Mouse (Mus musculus) limb, embryonic 15.5 days (tissue): ENCODE results near the gene Prg2. TPM values are rescaled to one million over a fixed set of nuclear protein-coding genes. Genes with fewer than 3 reads are reported as not detected.

ENCODE experiments used
- ATAC-seq: fragments of 200-750 bp; cut with Nextera tagmentation; 2 replicates; pipeline ENCODE4 v1.8.0; 2017; ENCODE audit warnings: low read depth, moderate TSS enrichment; ENCODE audit not compliant: insufficient number of reproducible peaks, low FRiP score, low TSS enrichment
- H3K27ac ChIP-seq: fragments of 300-500 bp; sonication (generic); 2 replicates; pipeline ENCODE4 v1.5.1; 2015; ENCODE audit warnings: moderate library complexity, mild to moderate bottlenecking, inconsistent platforms
- H3K27me3 ChIP-seq: fragments of 300-500 bp; sonication (generic); 2 replicates; pipeline ENCODE4 v1.6.1; 2015; ENCODE audit warnings: inconsistent platforms
- H3K36me3 ChIP-seq: fragments of 300-500 bp; sonication (generic); 2 replicates; pipeline ENCODE4 v1.6.1; 2015; ENCODE audit warnings: inconsistent platforms
- H3K4me1 ChIP-seq: fragments of 300-500 bp; sonication (generic); 2 replicates; pipeline ENCODE4 v1.6.1; 2015; ENCODE audit warnings: inconsistent platforms
- H3K4me2 ChIP-seq: fragments of 300-500 bp; sonication (generic); 2 replicates; pipeline ENCODE4 v1.6.1; 2015; ENCODE audit warnings: mild to moderate bottlenecking, inconsistent platforms
- H3K4me3 ChIP-seq: fragments of 300-500 bp; sonication (generic); 2 replicates; pipeline ENCODE4 v1.5.1; 2015; ENCODE audit warnings: mild to moderate bottlenecking, inconsistent platforms
- H3K9ac ChIP-seq: fragments of 300-500 bp; sonication (generic); 2 replicates; pipeline ENCODE4 v1.6.1; 2015; ENCODE audit warnings: inconsistent platforms
- H3K9me3 ChIP-seq: fragments of 300-500 bp; sonication (generic); 2 replicates; pipeline ENCODE4 v1.6.1; 2016; ENCODE audit warnings: inconsistent platforms
- WGBS: fragments of 180-500 bp; shearing (Covaris S2); methylation state at CpG from one replicate; pipeline ENCODE4 v1.1.7; 2015; 5-methylcytosine and 5-hydroxymethylcytosine counted together
- polyA plus RNA-seq: library from polyadenylated mRNA; unstranded; fragments of >200 nt; fragmentation: Nextera tagmentation; extraction: Ambion mirVana; gene quantifications from 2 replicates; pipeline ENCODE4 v1.2.1, GENCODE M21; 2015

Gene Prg2
- polyA plus RNA-seq, 1 experiment from 2014 or later: 0.18 TPM

- ATAC-seq: no peak
- Histone ChIP-seq H3K9ac (no peak overlapping the region), H3K27me3 (no peaks in the 10 kb centered on the region), H3K36me3 (no peaks in the 10 kb centered on the region), H3K4me1 (no peaks in the 10 kb centered on the region), H3K9me3 (no peaks in the 10 kb centered on the region), H3K4me3 (no peak overlapping the region), H3K27ac (no peak overlapping the region), H3K4me2 (no peak overlapping the region)
- whole genome bisulfite sequencing: 76% methylated on average over 7 of the region's 7 CpGs
Measured at GRCm38 (mm10) chr2:84964111-84964801, 16.0 kb upstream of the Prg2 start.

- no peak for ATAC-seq
- 66% methylated on average over 5 of the region's 5 CpGs for WGBS
- Histone ChIP-seq H3K27ac (no peak overlapping the region), H3K36me3 (no peaks in the 10 kb centered on the region), H3K4me2 (no peak overlapping the region), H3K4me1 (no peaks in the 10 kb centered on the region), H3K9ac (no peak overlapping the region), H3K9me3 (no peaks in the 10 kb centered on the region), H3K27me3 (no peaks in the 10 kb centered on the region), H3K4me3 (no peak overlapping the region)
Measured at GRCm38 (mm10) chr2:84967318-84967991, 12.8 kb upstream of the Prg2 start.

- no peak overlapping the region for H3K27ac ChIP-seq
- H3K4me1 ChIP-seq: no peaks in the 10 kb centered on the region
- no peak for ATAC-seq
- H3K36me3 ChIP-seq: no peaks in the 10 kb centered on the region
- no peak overlapping the region for H3K4me2 ChIP-seq
- no peaks in the 10 kb centered on the region for H3K9me3 ChIP-seq
- H3K4me3 ChIP-seq: no peak overlapping the region
- WGBS: 80% methylated on average over 2 of the region's 2 CpGs
- no peak overlapping the region for H3K9ac ChIP-seq
- H3K27me3 ChIP-seq: no peaks in the 10 kb centered on the region
Measured at GRCm38 (mm10) chr2:84975580-84975979, 4.7 kb upstream of the Prg2 start.

GRCm38 (mm10) chr2:84987930-84988329 lies 7.7 kb downstream of the Prg2 start, which contains the start of gene Prg3:
Gene Prg3, plus strand, starts transcription at chr2:84988215.
- 69% methylated on average over 1 of the region's 1 CpGs for WGBS
- no peaks in the 10 kb centered on the region for H3K4me1 ChIP-seq
- H3K9ac ChIP-seq: no peak within 1 kb of the TSS
- H3K4me3 ChIP-seq: no peak within 1 kb of the TSS
- no peaks in the 10 kb centered on the region for H3K27me3 ChIP-seq
- H3K4me2 ChIP-seq: no peak within 1 kb of the TSS
- no peaks in the 10 kb centered on the region for H3K36me3 ChIP-seq
- H3K9me3 ChIP-seq: no peaks in the 10 kb centered on the region
- H3K27ac ChIP-seq: no peak within 1 kb of the TSS
- ATAC-seq: no peak

- no peaks in the 10 kb centered on the region for H3K9me3 ChIP-seq
- H3K36me3 ChIP-seq: no peaks in the 10 kb centered on the region
- no peaks in the 10 kb centered on the region for H3K27me3 ChIP-seq
- 85% methylated on average over 2 of the region's 2 CpGs for WGBS
- no peaks in the 10 kb centered on the region; the same call in 1 of the 2 replicates for H3K4me1 ChIP-seq
- ATAC-seq: no peak
- H3K27ac ChIP-seq: no peak overlapping the region
- H3K9ac ChIP-seq: no peak overlapping the region
- H3K4me3 ChIP-seq: no peak overlapping the region
- no peak overlapping the region for H3K4me2 ChIP-seq
Measured at GRCm38 (mm10) chr2:84996376-84996775, 16.1 kb downstream of the Prg2 start.

GRCm38 (mm10) chr2:84999486-85000181 lies 19.4 kb downstream of the Prg2 start:
- no peaks in the 10 kb centered on the region for H3K9me3 ChIP-seq
- no peak overlapping the region for H3K4me2 ChIP-seq
- ATAC-seq: no peak
- H3K4me3 ChIP-seq: no peak overlapping the region
- no peaks in the 10 kb centered on the region for H3K27me3 ChIP-seq
- 55% methylated on average over 3 of the region's 3 CpGs for WGBS
- H3K27ac ChIP-seq: peak overlapping the region; percentile 27; the same call in 1 of the 2 replicates
- H3K4me1 ChIP-seq: no peaks in the 10 kb centered on the region; the same call in 1 of the 2 replicates
- no peak overlapping the region for H3K9ac ChIP-seq
- no peaks in the 10 kb centered on the region for H3K36me3 ChIP-seq

- no peaks in the 10 kb centered on the region; the same call in 1 of the 2 replicates for H3K4me1 ChIP-seq
- H3K4me3 ChIP-seq: no peak overlapping the region
- no peak overlapping the region for H3K9ac ChIP-seq
- ATAC-seq: no peak
- H3K4me2 ChIP-seq: no peak overlapping the region
- H3K27me3 ChIP-seq: no peaks in the 10 kb centered on the region
- no peaks in the 10 kb centered on the region for H3K36me3 ChIP-seq
- WGBS: 85% methylated on average over 13 of the region's 13 CpGs
- no peaks in the 10 kb centered on the region for H3K9me3 ChIP-seq
- H3K27ac ChIP-seq: no peak overlapping the region
Measured at GRCm38 (mm10) chr2:85001497-85001896, 21.2 kb downstream of the Prg2 start.

GRCm38 (mm10) chr2:85002575-85002974 lies 22.3 kb downstream of the Prg2 start:
- WGBS: 61% methylated on average over 8 of the region's 8 CpGs
- Histone ChIP-seq H3K9ac (no peak overlapping the region), H3K36me3 (no peaks in the 10 kb centered on the region), H3K4me2 (no peak overlapping the region), H3K27ac (no peak overlapping the region), H3K27me3 (no peaks in the 10 kb centered on the region), H3K9me3 (no peaks in the 10 kb centered on the region), H3K4me3 (no peak overlapping the region), H3K4me1 (no peaks in the 10 kb centered on the region; the same call in 1 of the 2 replicates)
- ATAC-seq: no peak

- no peaks in the 10 kb centered on the region for H3K27me3 ChIP-seq
- H3K27ac ChIP-seq: no peak overlapping the region
- ATAC-seq: no peak
- no peak overlapping the region for H3K4me3 ChIP-seq
- no peak overlapping the region for H3K4me2 ChIP-seq
- 76% methylated on average over 4 of the region's 4 CpGs for WGBS
- H3K4me1 ChIP-seq: no peaks in the 10 kb centered on the region; the same call in 1 of the 2 replicates
- H3K36me3 ChIP-seq: no peaks in the 10 kb centered on the region
- H3K9ac ChIP-seq: no peak overlapping the region
- H3K9me3 ChIP-seq: no peaks in the 10 kb centered on the region
Measured at GRCm38 (mm10) chr2:85004341-85004740, 24.1 kb downstream of the Prg2 start.

GRCm38 (mm10) chr2:85006600-85006999 lies 26.3 kb downstream of the Prg2 start:
- Histone ChIP-seq H3K27ac (no peak overlapping the region), H3K4me3 (no peak overlapping the region), H3K36me3 (no peaks in the 10 kb centered on the region), H3K9me3 (no peaks in the 10 kb centered on the region), H3K9ac (no peak overlapping the region), H3K4me2 (no peak overlapping the region), H3K27me3 (no peaks in the 10 kb centered on the region), H3K4me1 (no peaks in the 10 kb centered on the region)
- ATAC-seq: no peak
- WGBS: 84% methylated on average over 7 of the region's 7 CpGs

- H3K9me3 ChIP-seq: no peaks in the 10 kb centered on the region
- H3K9ac ChIP-seq: no peak overlapping the region
- H3K27ac ChIP-seq: no peak overlapping the region
- no peaks in the 10 kb centered on the region for H3K27me3 ChIP-seq
- H3K4me1 ChIP-seq: no peaks in the 10 kb centered on the region
- WGBS: 23% methylated on average over 4 of the region's 4 CpGs
- no peak overlapping the region for H3K4me3 ChIP-seq
- ATAC-seq: no peak
- H3K36me3 ChIP-seq: no peaks in the 10 kb centered on the region
- no peak overlapping the region for H3K4me2 ChIP-seq
Measured at GRCm38 (mm10) chr2:85007729-85008128, 27.5 kb downstream of the Prg2 start.

GRCm38 (mm10) chr2:85009212-85009611 lies 29.0 kb downstream of the Prg2 start:
- no peak overlapping the region for H3K4me2 ChIP-seq
- no peak overlapping the region for H3K9ac ChIP-seq
- no peak overlapping the region for H3K4me3 ChIP-seq
- no peak for ATAC-seq
- no peak overlapping the region for H3K27ac ChIP-seq
- no peaks in the 10 kb centered on the region for H3K9me3 ChIP-seq
- H3K36me3 ChIP-seq: no peaks in the 10 kb centered on the region
- 49% methylated on average over 2 of the region's 2 CpGs for WGBS
- H3K27me3 ChIP-seq: no peaks in the 10 kb centered on the region
- no peaks in the 10 kb centered on the region for H3K4me1 ChIP-seq
